Mouse (Mus musculus) intestine, embryonic 16.5 days (tissue): ENCODE results near the gene Ccdc61. TPM values are rescaled to one million over a fixed set of nuclear protein-coding genes. Genes with fewer than 3 reads are reported as not detected.

Experiments
- ATAC-seq: fragments of 200-750 bp; cut with Nextera tagmentation; 2 replicates; pipeline ENCODE4 v1.8.0; 2017; ENCODE audit warnings: moderate TSS enrichment, moderate library complexity
- H3K27ac ChIP-seq: fragments of 300-500 bp; sonication (generic); 2 replicates; pipeline ENCODE4 v1.5.1; 2014; ENCODE audit warnings: mild to moderate bottlenecking, low read length
- H3K27me3 ChIP-seq: fragments of 300-500 bp; sonication (generic); replicated peaks from 2 replicates; pipeline ENCODE4 v1.6.1; 2014; ENCODE audit warnings: low read length, control low read depth, mixed read lengths; ENCODE audit not compliant: control insufficient read depth, insufficient read depth
- H3K36me3 ChIP-seq: fragments of 300-500 bp; sonication (generic); 2 replicates; pipeline ENCODE4 v1.6.1; 2014; ENCODE audit warnings: low read length, control low read depth; ENCODE audit not compliant: control insufficient read depth, insufficient read depth
- H3K4me1 ChIP-seq: fragments of 300-500 bp; sonication (generic); 2 replicates; pipeline ENCODE4 v1.6.1; 2014; ENCODE audit warnings: low read length, control low read depth, mixed read lengths; ENCODE audit not compliant: control insufficient read depth, insufficient read depth
- H3K4me2 ChIP-seq: fragments of 300-500 bp; sonication (generic); 2 replicates; pipeline ENCODE4 v1.6.1; 2014; ENCODE audit warnings: low read depth, low read length, control low read depth
- H3K4me3 ChIP-seq: fragments of 300-500 bp; sonication (generic); 2 replicates; pipeline ENCODE4 v1.5.1; 2014; ENCODE audit warnings: mild to moderate bottlenecking, low read length
- H3K9ac ChIP-seq: fragments of 300-500 bp; sonication (generic); 2 replicates; pipeline ENCODE4 v1.6.1; 2014; ENCODE audit warnings: low read depth, low read length
- H3K9me3 ChIP-seq: fragments of 300-500 bp; sonication (generic); 2 replicates; pipeline ENCODE4 v1.6.1; 2016; ENCODE audit warnings: low read length, control low read depth; ENCODE audit not compliant: control insufficient read depth
- WGBS: fragments of 180-500 bp; shearing (Covaris S2); extraction: QIAGEN DNeasy Blood & Tissue Kit; methylation state at CpG from one replicate; pipeline ENCODE4 v1.1.7; 2014; 5-methylcytosine and 5-hydroxymethylcytosine counted together
- polyA plus RNA-seq: library from polyadenylated mRNA; unstranded; fragments of >200 nt; fragmentation: Nextera tagmentation; extraction: Ambion mirVana; gene quantifications from 2 replicates; pipeline ENCODE4 v1.2.1, GENCODE M21; 2015

Gene Ccdc61
- polyA plus RNA-seq, 1 experiment from 2014 or later: 23.7 TPM

GRCm38 (mm10) chr7:18922807-18923206 lies 12.6 kb upstream of the Ccdc61 start:
- no peak for ATAC-seq
- Histone ChIP-seq H3K27ac (no peak overlapping the region), H3K9ac (no peak overlapping the region), H3K9me3 (no peaks in the 10 kb centered on the region), H3K27me3 (peaks cover 46% of the 10 kb centered on the region), H3K36me3 (no peaks in the 10 kb centered on the region), H3K4me1 (peaks cover 7% of the 10 kb centered on the region; the same call in 1 of the 2 replicates), H3K4me3 (no peak overlapping the region), H3K4me2 (no peak overlapping the region)
- WGBS: 46% methylated on average over 5 of the region's 5 CpGs

GRCm38 (mm10) chr7:18921069-18921468 lies 10.9 kb upstream of the Ccdc61 start:
- no peak overlapping the region for H3K4me2 ChIP-seq
- H3K4me3 ChIP-seq: no peak overlapping the region
- ATAC-seq: peak; percentile 37; the same call in 1 of the 2 replicates
- peaks cover 32% of the 10 kb centered on the region for H3K27me3 ChIP-seq
- H3K9ac ChIP-seq: no peak overlapping the region
- WGBS: 5% methylated on average over 12 of the region's 12 CpGs
- H3K4me1 ChIP-seq: peaks cover 5% of the 10 kb centered on the region; the same call in 1 of the 2 replicates
- H3K9me3 ChIP-seq: no peaks in the 10 kb centered on the region
- H3K36me3 ChIP-seq: no peaks in the 10 kb centered on the region
- H3K27ac ChIP-seq: no peak overlapping the region

- H3K27ac ChIP-seq: no peak overlapping the region
- no peak overlapping the region for H3K4me2 ChIP-seq
- no peaks in the 10 kb centered on the region for H3K36me3 ChIP-seq
- WGBS: 64% methylated on average over 3 of the region's 3 CpGs
- no peaks in the 10 kb centered on the region for H3K4me1 ChIP-seq
- H3K9ac ChIP-seq: no peak overlapping the region
- no peak overlapping the region for H3K4me3 ChIP-seq
- H3K9me3 ChIP-seq: no peaks in the 10 kb centered on the region
- ATAC-seq: no peak
- H3K27me3 ChIP-seq: peaks cover 8% of the 10 kb centered on the region; the same call in 1 of the 2 replicates
Measured at GRCm38 (mm10) chr7:18917931-18918330, 7.7 kb upstream of the Ccdc61 start.

- Histone ChIP-seq H3K4me3 (no peak overlapping the region), H3K36me3 (no peaks in the 10 kb centered on the region), H3K9me3 (no peaks in the 10 kb centered on the region), H3K4me1 (no peaks in the 10 kb centered on the region), H3K9ac (no peak overlapping the region), H3K4me2 (no peak overlapping the region), H3K27me3 (no peaks in the 10 kb centered on the region; the same call in 1 of the 2 replicates), H3K27ac (no peak overlapping the region)
- ATAC-seq: no peak
- WGBS: 66% methylated on average over 4 of the region's 4 CpGs
Measured at GRCm38 (mm10) chr7:18916254-18916653, 6.0 kb upstream of the Ccdc61 start.

GRCm38 (mm10) chr7:18909797-18910196 lies 418 bp downstream of the Ccdc61 start:
- 4% methylated on average over 17 of the region's 17 CpGs for WGBS
- Histone ChIP-seq H3K4me3 (peak overlapping the region; percentile 81), H3K27ac (no peak overlapping the region), H3K27me3 (no peaks in the 10 kb centered on the region), H3K36me3 (no peaks in the 10 kb centered on the region), H3K9me3 (no peaks in the 10 kb centered on the region), H3K4me2 (peak overlapping the region; percentile 78), H3K9ac (peak overlapping the region; percentile 79), H3K4me1 (peaks cover 15% of the 10 kb centered on the region)
- ATAC-seq: peak; percentile 45

- 72% methylated on average over 3 of the region's 3 CpGs for WGBS
Measured at GRCm38 (mm10) chr7:18904971-18905370, 5.2 kb downstream of the Ccdc61 start.

GRCm38 (mm10) chr7:18902486-18902885 lies 7.7 kb downstream of the Ccdc61 start:
- no peak overlapping the region for H3K9ac ChIP-seq
- WGBS: 66% methylated on average over 3 of the region's 3 CpGs
- no peak overlapping the region for H3K4me3 ChIP-seq
- no peaks in the 10 kb centered on the region for H3K27me3 ChIP-seq
- H3K27ac ChIP-seq: no peak overlapping the region
- no peaks in the 10 kb centered on the region for H3K9me3 ChIP-seq
- H3K36me3 ChIP-seq: no peaks in the 10 kb centered on the region; the same call in 1 of the 2 replicates
- H3K4me1 ChIP-seq: 0 out of 2 replicates have a peak, but pooled peaks cover 4% of the 10 kb centered on the region
- no peak overlapping the region for H3K4me2 ChIP-seq
- no peak for ATAC-seq

More at GRCm38 (mm10) chr7:18904971-18905370, 5.2 kb downstream of the Ccdc61 start:
- Histone ChIP-seq H3K27ac (no peak overlapping the region), H3K36me3 (no peaks in the 10 kb centered on the region; the same call in 1 of the 2 replicates), H3K27me3 (no peaks in the 10 kb centered on the region), H3K9me3 (no peaks in the 10 kb centered on the region), H3K9ac (no peak overlapping the region), H3K4me2 (no peak overlapping the region), H3K4me3 (no peak overlapping the region), H3K4me1 (peaks cover 15% of the 10 kb centered on the region)
- ATAC-seq: no peak

GRCm38 (mm10) chr7:18900513-18900912 lies 9.7 kb downstream of the Ccdc61 start:
- no peak for ATAC-seq
- no peak overlapping the region for H3K4me2 ChIP-seq
- H3K27me3 ChIP-seq: no peaks in the 10 kb centered on the region
- 78% methylated on average over 2 of the region's 2 CpGs for WGBS
- H3K4me1 ChIP-seq: 0 out of 2 replicates have a peak, but pooled peaks cover 4% of the 10 kb centered on the region
- no peaks in the 10 kb centered on the region; the same call in 1 of the 2 replicates for H3K36me3 ChIP-seq
- no peak overlapping the region for H3K27ac ChIP-seq
- H3K9me3 ChIP-seq: no peaks in the 10 kb centered on the region
- H3K4me3 ChIP-seq: no peak overlapping the region
- no peak overlapping the region for H3K9ac ChIP-seq

GRCm38 (mm10) chr7:18896536-18896935 lies 13.7 kb downstream of the Ccdc61 start:
- Histone ChIP-seq H3K4me3 (no peak overlapping the region), H3K36me3 (no peaks in the 10 kb centered on the region), H3K27me3 (no peaks in the 10 kb centered on the region), H3K4me2 (no peak overlapping the region), H3K9ac (no peak overlapping the region), H3K9me3 (no peaks in the 10 kb centered on the region), H3K4me1 (peaks cover 22% of the 10 kb centered on the region), H3K27ac (no peak overlapping the region)
- no peak for ATAC-seq
- 43% methylated on average over 5 of the region's 5 CpGs for WGBS
